ENCODE assay signal across 22 mouse cellular contexts in the genomic region with DNA sequence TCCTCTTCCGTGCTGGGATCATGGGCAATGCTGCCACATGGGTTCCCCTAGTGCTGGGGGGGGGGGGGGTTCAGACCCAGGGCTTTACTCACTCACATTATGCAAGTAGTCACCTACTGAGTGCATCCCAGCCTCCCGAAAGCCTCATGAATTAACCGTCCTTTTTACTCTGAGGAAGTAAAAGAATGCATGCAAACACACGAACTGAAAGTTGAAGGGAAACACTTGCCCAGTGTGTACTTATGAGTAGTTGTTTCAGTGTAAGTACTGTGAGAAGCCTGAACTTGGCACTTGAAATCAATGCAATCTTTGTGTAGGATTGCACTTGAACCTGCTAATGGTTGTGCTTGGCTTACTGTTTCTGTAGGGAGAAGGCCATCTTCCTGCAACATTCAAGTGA. TPM values are rescaled to one million over a fixed set of nuclear protein-coding genes. Genes with fewer than 3 reads are reported as not detected.
A peak's percentile ranks its signal among the peaks of the same experiment; 100 is the strongest.
DNase-seq lines count a peak whose midpoint lies in the region; ATAC-seq and TF ChIP-seq lines count a peak whose summit lies in the region.
"Had no signal": no experiment of that assay in that cellular context is flagged by ENCODE, and none has a peak within 500 bp of the region (broad histone marks: within the 10 kb centered on the region; RNA-seq: fewer than 3 reads in every experiment).

No protein-coding gene starts in this region.

- no peak for TF ChIP-seq CTCF in liver, postnatal 0 days (IDR thresholded peaks at IDR 0.05; ENCODE audit: low read depth)

- H3K27me3 ChIP-seq in heart, embryonic 15.5 days = no peaks in the 10 kb centered on the region
- H3K27me3 ChIP-seq in lung, embryonic 16.5 days (ENCODE audit: control insufficient read depth, insufficient read depth, low read depth, low read length) = no peaks in the 10 kb centered on the region
- H3K27me3 ChIP-seq in liver, postnatal 0 days (ENCODE audit: insufficient read depth, low read length) = no peaks in the 10 kb centered on the region
- H3K27me3 ChIP-seq: embryonic facial prominence, embryonic 15.5 days; hindbrain, embryonic 12.5 days; kidney, embryonic 15.5 days had no signal

- H3K4me1 ChIP-seq in heart, embryonic 15.5 days (replicated peaks) = peaks cover 68% of the 10 kb centered on the region
- peaks cover 49% of the 10 kb centered on the region for H3K4me1 ChIP-seq in lung, embryonic 16.5 days (replicated peaks; ENCODE audit: control insufficient read depth, insufficient read depth, low read length)
- H3K4me1 ChIP-seq in liver, postnatal 0 days (ENCODE audit: insufficient read depth) = peaks cover 66% of the 10 kb centered on the region

- no peak for DNase-seq in heart, postnatal 4 days
- DNase-seq in lung, adult 18-20 months = no peak
- peak; percentile 27 for DNase-seq in adipocyte (ENCODE audit: low spot score)
- no peak for DNase-seq in liver, postnatal 0 days
- DNase-seq in spleen, adult 18-20 months = no peak
- DNase-seq: cerebellum, postnatal 14 days; embryo, embryonic 11 days; midbrain, embryonic 14.5 days; thymus, postnatal 36 days had no signal

- WGBS in heart, embryonic 15.5 days = 34% methylated on average over 4 of the region's 4 CpGs
- 35% methylated on average over 4 of the region's 4 CpGs for WGBS in lung, embryonic 16.5 days
- WGBS in liver, postnatal 0 days (ENCODE audit: insufficient replicate concordance) = 24% methylated on average over 4 of the region's 4 CpGs

- H3K9me3 ChIP-seq in heart, embryonic 15.5 days (replicated peaks) = no peaks in the 10 kb centered on the region
- H3K9me3 ChIP-seq in lung, embryonic 16.5 days (ENCODE audit: control insufficient read depth, low read length) = no peaks in the 10 kb centered on the region
- H3K9me3 ChIP-seq in liver, postnatal 0 days (ENCODE audit: low read length) = no peaks in the 10 kb centered on the region
- H3K9me3 ChIP-seq: embryonic facial prominence, embryonic 15.5 days; forebrain, embryonic 10.5 days; hindbrain, embryonic 12.5 days; kidney, embryonic 15.5 days had no signal

- H3K4me3 ChIP-seq in heart, embryonic 15.5 days = no peak overlapping the region
- H3K4me3 ChIP-seq in lung, embryonic 16.5 days (ENCODE audit: low read length) = 0 out of 2 replicates have a peak overlapping the region, but pooled peaks have one; percentile 20
- no peak overlapping the region for H3K4me3 ChIP-seq in liver, postnatal 0 days (ENCODE audit: low read depth, low read length)
- H3K4me3 ChIP-seq: embryonic facial prominence, embryonic 15.5 days; forebrain, embryonic 10.5 days; heart, adult 2 months; hindbrain, embryonic 12.5 days; kidney, embryonic 15.5 days had no signal

- peak overlapping the region; percentile 22; the same call in 1 of the 2 replicates for H3K27ac ChIP-seq in heart, embryonic 15.5 days
- H3K27ac ChIP-seq in lung, embryonic 16.5 days (ENCODE audit: low read length) = no peak overlapping the region
- H3K27ac ChIP-seq in liver, postnatal 0 days (ENCODE audit: low read depth) = peak overlapping the region; percentile 64
- H3K27ac ChIP-seq: embryonic facial prominence, embryonic 15.5 days; forebrain, embryonic 10.5 days; hindbrain, embryonic 12.5 days; kidney, embryonic 15.5 days; macrophage had no signal

- H3K9ac ChIP-seq in heart, embryonic 15.5 days = no peak overlapping the region
- H3K9ac ChIP-seq in lung, embryonic 16.5 days (ENCODE audit: low read length) = no peak overlapping the region
- H3K9ac ChIP-seq in liver, postnatal 0 days (replicated peaks) = no peak overlapping the region
- H3K9ac ChIP-seq: embryonic facial prominence, embryonic 15.5 days; hindbrain, embryonic 12.5 days; kidney, embryonic 15.5 days had no signal

- ATAC-seq in heart, embryonic 15.5 days (replicated peaks; ENCODE audit: insufficient number of reproducible peaks, insufficient read depth, low FRiP score, low read depth) = no peak
- ATAC-seq in lung, embryonic 16.5 days (ENCODE audit: low read depth) = no peak
- no peak for ATAC-seq in liver, postnatal 0 days
- ATAC-seq: intestine, embryonic 16.5 days had no signal

- no peaks in the 10 kb centered on the region for H3K36me3 ChIP-seq in heart, embryonic 15.5 days
- H3K36me3 ChIP-seq in lung, embryonic 16.5 days (ENCODE audit: control insufficient read depth, insufficient read depth, low read length) = no peaks in the 10 kb centered on the region
- no peaks in the 10 kb centered on the region for H3K36me3 ChIP-seq in liver, postnatal 0 days (replicated peaks; ENCODE audit: insufficient read depth, low read length)
- H3K36me3 ChIP-seq: embryonic facial prominence, embryonic 15.5 days; hindbrain, embryonic 12.5 days; kidney, embryonic 15.5 days had no signal

- no peak overlapping the region for H3K4me2 ChIP-seq in heart, embryonic 15.5 days
- peak overlapping the region; percentile 18 for H3K4me2 ChIP-seq in lung, embryonic 16.5 days (ENCODE audit: low read depth, low read length)
- H3K4me2 ChIP-seq in liver, postnatal 0 days (ENCODE audit: low read depth, low read length) = peak overlapping the region; percentile 47
- H3K4me2 ChIP-seq: embryonic facial prominence, embryonic 15.5 days; hindbrain, embryonic 12.5 days; kidney, embryonic 15.5 days had no signal

- no peak for TF ChIP-seq EP300 in liver, postnatal 0 days (IDR thresholded peaks at IDR 0.05; ENCODE audit: low read depth)

RNA-seq across cellular contexts. Expression of a gene that starts 4.2 kb away (rescaled TPM):
- polyA plus RNA-seq in heart, embryonic 15.5 days (2015; fragmentation: Nextera tagmentation; extraction: Ambion mirVana) = 17.8 and 22.4 TPM in 2 replicates
- total RNA-seq in heart, postnatal 4 days (2021) = 10 to 100 TPM; 52.1 to 53.3 TPM
- polyA plus RNA-seq in lung, embryonic 16.5 days (2015; fragmentation: Nextera tagmentation; extraction: Ambion mirVana) = 9.6 and 9.8 TPM in 2 replicates
- 9.2 and 11.5 TPM in 2 replicates for polyA plus RNA-seq in liver, postnatal 0 days (2015; fragmentation: Nextera tagmentation; extraction: Ambion mirVana)

RNA-seq across cellular contexts. Expression of a gene that starts 44.2 kb away (rescaled TPM):
- 0.15 and 0.39 TPM in 2 replicates for polyA plus RNA-seq in heart, embryonic 15.5 days (2015; fragmentation: Nextera tagmentation; extraction: Ambion mirVana)
- total RNA-seq in heart, postnatal 4 days (2021) = not detected
- 0.08 and 0.16 TPM in 2 replicates for polyA plus RNA-seq in lung, embryonic 16.5 days (2015; fragmentation: Nextera tagmentation; extraction: Ambion mirVana)
- 5.6 and 7.0 TPM in 2 replicates for polyA plus RNA-seq in liver, postnatal 0 days (2015; fragmentation: Nextera tagmentation; extraction: Ambion mirVana)
- total RNA-seq: adrenal gland, adult 18-20 months; gastrocnemius, adult 8-10 months; heart, adult 2 months; left cerebral cortex, postnatal 36 days; neutrophil, adult 5-6 weeks had no signal
- polyA plus RNA-seq: forebrain, embryonic 10.5 days; heart, adult 2 months; macrophage; midbrain, embryonic 14.5 days had no signal
